Mouse (Mus musculus) liver, embryonic 14.5 days (tissue): ENCODE results near the gene Pacrg.

Experiments used
- CTCF ChIP-seq: IDR thresholded peaks from 2 replicates; pipeline ENCODE4 v1.5.1; 2016; ENCODE audit warnings: antibody characterized with exemption, low read depth, control low read depth
- EP300 ChIP-seq: IDR thresholded peaks from 2 replicates; pipeline ENCODE4 v1.6.1; 2016; ENCODE audit warnings: antibody characterized with exemption, low read depth

DNA sequence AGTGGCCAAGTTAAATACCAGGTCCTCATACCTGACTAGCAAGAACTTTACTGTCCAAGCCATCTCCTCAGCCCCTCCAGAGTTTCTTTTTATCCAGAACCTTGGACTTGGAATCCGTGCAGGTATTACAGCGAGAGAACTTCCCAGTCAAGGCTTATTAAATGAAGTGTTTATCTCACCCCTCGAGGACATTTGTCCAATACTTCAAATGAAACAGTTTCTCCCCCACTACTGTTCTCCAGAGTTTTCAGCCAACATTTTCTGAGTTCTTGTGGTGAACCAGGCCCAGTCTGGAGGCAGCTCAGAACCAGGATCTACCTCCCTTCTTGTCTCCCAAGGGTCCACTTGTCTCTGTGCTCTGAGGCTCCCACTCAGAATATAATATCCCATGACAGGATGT, 477.0 kb downstream of the Pacrg start:
- TF ChIP-seq CTCF (no peak), EP300 (no peak)
